In the genomic region with DNA sequence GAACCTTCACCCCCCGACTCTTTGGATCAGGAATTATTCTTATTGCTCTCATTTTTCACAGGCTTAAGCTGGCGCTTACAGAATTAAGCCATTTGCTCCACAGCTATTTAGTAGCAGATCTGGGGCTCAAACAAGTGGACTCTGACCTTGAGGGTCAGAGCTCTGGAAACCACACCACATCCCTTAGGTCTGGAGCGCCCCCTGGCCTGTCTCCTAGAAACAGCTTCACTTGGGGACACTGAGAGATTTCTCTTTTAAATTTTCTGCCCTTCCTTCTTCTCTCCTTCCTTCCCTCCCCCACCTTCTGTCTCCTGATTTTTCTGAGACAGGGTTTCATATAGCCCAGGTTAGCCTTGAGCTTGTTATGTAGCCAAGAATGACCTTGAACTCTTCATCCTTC, we compare ENCODE assay signal across 9 mouse cellular contexts. TPM values are rescaled to one million over a fixed set of nuclear protein-coding genes. Genes with fewer than 3 reads are reported as not detected.
DNase-seq lines count a peak whose midpoint lies in the region; ATAC-seq and TF ChIP-seq lines count a peak whose summit lies in the region.
"Had no signal": no experiment of that assay in that cellular context is flagged by ENCODE, and none has a peak within 500 bp of the region (broad histone marks: within the 10 kb centered on the region; RNA-seq: fewer than 3 reads in every experiment).

No protein-coding gene starts in this region.

- no peak overlapping the region for H3ac ChIP-seq in C2C12 (ENCODE audit: control insufficient read depth, insufficient read length, low read depth)

- no peaks in the 10 kb centered on the region for H3K79me3 ChIP-seq in C2C12 (ENCODE audit: low read depth)

- ATAC-seq in hindbrain, postnatal 0 days, result no peak
- no peak for ATAC-seq in hindbrain, embryonic 12.5 days (ENCODE audit: low FRiP score)
- ATAC-seq in lung, embryonic 14.5 days (ENCODE audit: insufficient read depth), result no peak
- no peak for ATAC-seq in activated CD4-positive, CD25-positive, alpha-beta regulatory T cell, adult 4 months

- no peaks in the 10 kb centered on the region for H3K9me3 ChIP-seq in hindbrain, postnatal 0 days (ENCODE audit: low read length)
- no peaks in the 10 kb centered on the region for H3K9me3 ChIP-seq in hindbrain, embryonic 12.5 days (replicated peaks)
- H3K9me3 ChIP-seq in embryonic facial prominence, embryonic 10.5 days, result no peaks in the 10 kb centered on the region
- no peaks in the 10 kb centered on the region for H3K9me3 ChIP-seq in lung, embryonic 14.5 days (ENCODE audit: low read depth, low read length)
- H3K9me3 ChIP-seq: limb, embryonic 15.5 days had no signal

- H3K4me2 ChIP-seq in hindbrain, postnatal 0 days (ENCODE audit: low read depth, low read length), result no peak overlapping the region
- H3K4me2 ChIP-seq in hindbrain, embryonic 12.5 days (replicated peaks), result no peak overlapping the region
- H3K4me2 ChIP-seq in lung, embryonic 14.5 days, result no peak overlapping the region
- H3K4me2 ChIP-seq: limb, embryonic 15.5 days had no signal

- DNase-seq in hindbrain, postnatal 0 days (ENCODE audit: low spot score), result peak; percentile 57
- peak; percentile 47 for DNase-seq in R1 (ENCODE audit: low read depth, low spot score)
- peak; percentile 60 for DNase-seq in embryonic facial prominence, embryonic 10.5 days (ENCODE audit: low spot score)
- peak; percentile 68 for DNase-seq in lung, embryonic 14.5 days
- DNase-seq in urinary bladder, adult 18-20 months (ENCODE audit: low spot score in 2 of 2), result no peak

- H3K79me2 ChIP-seq in C2C12 (ENCODE audit: control insufficient read depth, insufficient read depth), result no peaks in the 10 kb centered on the region

- no peak overlapping the region for H3K27ac ChIP-seq in hindbrain, postnatal 0 days
- no peak overlapping the region for H3K27ac ChIP-seq in hindbrain, embryonic 12.5 days
- no peak overlapping the region for H3K27ac ChIP-seq in embryonic facial prominence, embryonic 10.5 days (replicated peaks)
- no peak overlapping the region for H3K27ac ChIP-seq in lung, embryonic 14.5 days (ENCODE audit: low read depth)
- H3K27ac ChIP-seq: limb, embryonic 15.5 days had no signal

- H3K9ac ChIP-seq in hindbrain, postnatal 0 days (replicated peaks; ENCODE audit: low read length), result no peak overlapping the region
- H3K9ac ChIP-seq in hindbrain, embryonic 12.5 days, result no peak overlapping the region
- no peak overlapping the region for H3K9ac ChIP-seq in lung, embryonic 14.5 days
- H3K9ac ChIP-seq: limb, embryonic 15.5 days had no signal

- no peaks in the 10 kb centered on the region for H3K36me3 ChIP-seq in hindbrain, postnatal 0 days (ENCODE audit: insufficient read depth, low read length)
- no peaks in the 10 kb centered on the region for H3K36me3 ChIP-seq in hindbrain, embryonic 12.5 days
- no peaks in the 10 kb centered on the region for H3K36me3 ChIP-seq in C2C12 (ENCODE audit: control insufficient read depth, insufficient read depth)
- H3K36me3 ChIP-seq in embryonic facial prominence, embryonic 10.5 days (replicated peaks), result no peaks in the 10 kb centered on the region
- no peaks in the 10 kb centered on the region for H3K36me3 ChIP-seq in lung, embryonic 14.5 days (ENCODE audit: insufficient read depth)
- H3K36me3 ChIP-seq: limb, embryonic 15.5 days had no signal

- H3K4me1 ChIP-seq in hindbrain, postnatal 0 days (ENCODE audit: insufficient read depth, low read length), result peaks cover 3% of the 10 kb centered on the region; the same call in 1 of the 2 replicates
- 0 out of 2 replicates have a peak, but pooled peaks cover 2% of the 10 kb centered on the region for H3K4me1 ChIP-seq in hindbrain, embryonic 12.5 days
- H3K4me1 ChIP-seq in embryonic facial prominence, embryonic 10.5 days, result peaks cover 20% of the 10 kb centered on the region
- H3K4me1 ChIP-seq in lung, embryonic 14.5 days (ENCODE audit: insufficient read depth), result no peaks in the 10 kb centered on the region
- H3K4me1 ChIP-seq: limb, embryonic 15.5 days had no signal

- TF ChIP-seq CTCF in hindbrain, postnatal 0 days (IDR thresholded peaks at IDR 0.05; ENCODE audit: low read depth), result peak; percentile 71
- TF ChIP-seq CTCF in C2C12 (IDR thresholded peaks at IDR 0.05; ENCODE audit: control insufficient read depth, insufficient read depth, insufficient read length), result peak; percentile 31
- peak; percentile 61 for TF ChIP-seq CTCF in lung, embryonic 14.5 days (IDR thresholded peaks at IDR 0.05; ENCODE audit: low read depth)

- H3K4me3 ChIP-seq in hindbrain, postnatal 0 days (ENCODE audit: low read length), result no peak overlapping the region
- no peak overlapping the region for H3K4me3 ChIP-seq in hindbrain, embryonic 12.5 days
- H3K4me3 ChIP-seq in C2C12 (ENCODE audit: insufficient read depth, poor library complexity, severe bottlenecking), result no peak overlapping the region
- H3K4me3 ChIP-seq in embryonic facial prominence, embryonic 10.5 days, result no peak overlapping the region
- no peak overlapping the region for H3K4me3 ChIP-seq in lung, embryonic 14.5 days (ENCODE audit: low read depth, low read length)
- H3K4me3 ChIP-seq: limb, embryonic 15.5 days had no signal

- H3K27me3 ChIP-seq in hindbrain, postnatal 0 days (ENCODE audit: insufficient read depth, low read length), result no peaks in the 10 kb centered on the region
- H3K27me3 ChIP-seq in hindbrain, embryonic 12.5 days, result no peaks in the 10 kb centered on the region; the same call in 1 of the 2 replicates
- peaks cover 26% of the 10 kb centered on the region for H3K27me3 ChIP-seq in C2C12 (ENCODE audit: control insufficient read depth, insufficient read depth, insufficient read length)
- peaks cover 22% of the 10 kb centered on the region; the same call in 1 of the 2 replicates for H3K27me3 ChIP-seq in embryonic facial prominence, embryonic 10.5 days (replicated peaks; ENCODE audit: low read depth, poor library complexity, severe bottlenecking)
- no peaks in the 10 kb centered on the region for H3K27me3 ChIP-seq in lung, embryonic 14.5 days (ENCODE audit: insufficient read depth, low read length)
- H3K27me3 ChIP-seq: limb, embryonic 15.5 days had no signal

- 25% methylated on average over 3 of the region's 3 CpGs for WGBS in hindbrain, postnatal 0 days
- whole genome bisulfite sequencing in hindbrain, embryonic 12.5 days, result 25% methylated on average over 3 of the region's 3 CpGs
- 32% methylated on average over 3 of the region's 3 CpGs for WGBS in embryonic facial prominence, embryonic 10.5 days
- 32% methylated on average over 3 of the region's 3 CpGs for WGBS in lung, embryonic 14.5 days

TF ChIP-seq in C2C12, 6 proteins besides CTCF, POLR2A, EP300 and RAD21:
- no peak for TF ChIP-seq FOSL1 (IDR thresholded peaks at IDR 0.05; ENCODE audit: insufficient read depth, low read length, poor library complexity, severe bottlenecking)
- TF ChIP-seq MYOG (IDR thresholded peaks at IDR 0.05; ENCODE audit: control insufficient read depth, extremely low read depth, insufficient read length), result no peak
- TF ChIP-seq MAX (IDR thresholded peaks at IDR 0.05), result no peak
- no peak for TF ChIP-seq MYOD1 (IDR thresholded peaks at IDR 0.05; ENCODE audit: control insufficient read depth, insufficient read length, low read depth)
- no peak for TF ChIP-seq CEBPB (IDR thresholded peaks at IDR 0.05; ENCODE audit: low read depth)
- no peak for TF ChIP-seq USF1 (IDR thresholded peaks at IDR 0.05; ENCODE audit: low read depth)

RNA-seq across cellular contexts. Expression of gene Elmo2, which starts 10.9 kb away (rescaled TPM):
- total RNA-seq in hindbrain, postnatal 0 days (2014; rRNA removed), result 99.4 and 105 TPM in 2 replicates
- polyA plus RNA-seq in hindbrain, postnatal 0 days (2015; fragmentation: Nextera tagmentation; extraction: Ambion mirVana), result 68.9 and 71.8 TPM in 2 replicates
- 88.8 TPM in 2 replicates for polyA plus RNA-seq in hindbrain, embryonic 12.5 days (2016; fragmentation: Nextera tagmentation; extraction: Ambion mirVana)
- 26.4 TPM for polyA plus RNA-seq in C2C12 (2012; fragmentation: generic; extraction: Trizol)
- 91.0 and 93.5 TPM in 2 replicates for polyA plus RNA-seq in embryonic facial prominence, embryonic 10.5 days (2016; fragmentation: Nextera tagmentation; extraction: Ambion mirVana)
- polyA plus RNA-seq in lung, embryonic 14.5 days (2014; fragmentation: Nextera tagmentation; extraction: Ambion mirVana), result 79.2 and 82.2 TPM in 2 replicates
- polyA plus RNA-seq in activated CD4-positive, CD25-positive, alpha-beta regulatory T cell, adult 4 months (2017; shearing (Covaris generic)), result 10 to 100 TPM; 30.4 to 35.4 TPM

RNA-seq across cellular contexts. Expression of gene Zfp663, which starts 31.3 kb away (rescaled TPM):
- 0.47 and 3.8 TPM in 2 replicates for total RNA-seq in hindbrain, postnatal 0 days (2014; rRNA removed)
- polyA plus RNA-seq in hindbrain, postnatal 0 days (2015; fragmentation: Nextera tagmentation; extraction: Ambion mirVana), result 2.2 and 2.3 TPM in 2 replicates
- 5.5 and 6.6 TPM in 2 replicates for polyA plus RNA-seq in hindbrain, embryonic 12.5 days (2016; fragmentation: Nextera tagmentation; extraction: Ambion mirVana)
- not detected for polyA plus RNA-seq in C2C12 (2012; fragmentation: generic; extraction: Trizol)
- polyA plus RNA-seq in embryonic facial prominence, embryonic 10.5 days (2016; fragmentation: Nextera tagmentation; extraction: Ambion mirVana), result 3.0 and 3.2 TPM in 2 replicates
- polyA plus RNA-seq in lung, embryonic 14.5 days (2014; fragmentation: Nextera tagmentation; extraction: Ambion mirVana), result 0.96 and 1.1 TPM in 2 replicates
- not detected for polyA plus RNA-seq in activated CD4-positive, CD25-positive, alpha-beta regulatory T cell, adult 4 months (2017; shearing (Covaris generic))

RNA-seq across cellular contexts. Expression of gene Slc35c2, which starts 49.5 kb away (rescaled TPM):
- total RNA-seq in hindbrain, postnatal 0 days (2014; rRNA removed), result 97.1 and 120 TPM in 2 replicates
- polyA plus RNA-seq in hindbrain, postnatal 0 days (2015; fragmentation: Nextera tagmentation; extraction: Ambion mirVana), result 65.7 and 68.1 TPM in 2 replicates
- 57.1 and 57.9 TPM in 2 replicates for polyA plus RNA-seq in hindbrain, embryonic 12.5 days (2016; fragmentation: Nextera tagmentation; extraction: Ambion mirVana)
- 46.5 TPM for polyA plus RNA-seq in C2C12 (2012; fragmentation: generic; extraction: Trizol)
- 59.2 and 64.6 TPM in 2 replicates for polyA plus RNA-seq in embryonic facial prominence, embryonic 10.5 days (2016; fragmentation: Nextera tagmentation; extraction: Ambion mirVana)
- 51.9 and 52.3 TPM in 2 replicates for polyA plus RNA-seq in lung, embryonic 14.5 days (2014; fragmentation: Nextera tagmentation; extraction: Ambion mirVana)
- polyA plus RNA-seq in activated CD4-positive, CD25-positive, alpha-beta regulatory T cell, adult 4 months (2017; shearing (Covaris generic)), result 10 to 100 TPM; 31.1 to 45.6 TPM

RNA-seq across cellular contexts. Expression of gene Zfp334, which starts 50.9 kb away (rescaled TPM):
- 14.8 and 16.4 TPM in 2 replicates for total RNA-seq in hindbrain, postnatal 0 days (2014; rRNA removed)
- 3.7 and 3.9 TPM in 2 replicates for polyA plus RNA-seq in hindbrain, postnatal 0 days (2015; fragmentation: Nextera tagmentation; extraction: Ambion mirVana)
- polyA plus RNA-seq in hindbrain, embryonic 12.5 days (2016; fragmentation: Nextera tagmentation; extraction: Ambion mirVana), result 20.0 and 21.1 TPM in 2 replicates
- polyA plus RNA-seq in C2C12 (2012; fragmentation: generic; extraction: Trizol), result 2.5 TPM
- 20.8 and 21.6 TPM in 2 replicates for polyA plus RNA-seq in embryonic facial prominence, embryonic 10.5 days (2016; fragmentation: Nextera tagmentation; extraction: Ambion mirVana)
- polyA plus RNA-seq in lung, embryonic 14.5 days (2014; fragmentation: Nextera tagmentation; extraction: Ambion mirVana), result 10.9 and 12.0 TPM in 2 replicates
- polyA plus RNA-seq in activated CD4-positive, CD25-positive, alpha-beta regulatory T cell, adult 4 months (2017; shearing (Covaris generic)), result under 1 TPM in 1 of 2 experiments, not detected in 1; 0.08 TPM

Comparison
In these comparisons a context has a peak if more than half of its experiments do, and no peak if none do; other contexts are left out.
1. DNase-seq: peak in hindbrain, postnatal 0 days (single experiment), R1 (single experiment), embryonic facial prominence, embryonic 10.5 days (single experiment) and lung, embryonic 14.5 days (single experiment); none in urinary bladder, adult 18-20 months (0 of 2).
2. Peak in every context shown above with its lines, with median percentiles within 50 percentile points of each other: CTCF ChIP-seq.